In genomic region chr16:14117299-14117698, GRCm38 (mm10) we compare ENCODE assay signal across 20 mouse cellular contexts. TPM values are rescaled to one million over a fixed set of nuclear protein-coding genes. Genes with fewer than 3 reads are reported as not detected.
DNase-seq lines count a peak whose midpoint lies in the region; ATAC-seq and TF ChIP-seq lines count a peak whose summit lies in the region.
"Had no signal": no experiment of that assay in that cellular context is flagged by ENCODE, and none has a peak within 500 bp of the region (broad histone marks: within the 10 kb centered on the region; RNA-seq: fewer than 3 reads in every experiment).

No protein-coding gene starts in this region.

- no peak overlapping the region for H3K9ac ChIP-seq in heart, embryonic 15.5 days
- H3K9ac ChIP-seq: embryonic facial prominence, embryonic 13.5 days; forebrain, embryonic 13.5 days; forebrain, embryonic 15.5 days; forebrain, postnatal 0 days had no signal

- H3K4me3 ChIP-seq in heart, embryonic 15.5 days, result no peak overlapping the region
- H3K4me3 ChIP-seq in thymus, adult 2 months (ENCODE audit: control insufficient read depth, insufficient read depth, low read length), result no peak overlapping the region
- H3K4me3 ChIP-seq: embryonic facial prominence, embryonic 13.5 days; forebrain, embryonic 13.5 days; forebrain, embryonic 15.5 days had no signal

- H3K9me3 ChIP-seq in heart, embryonic 15.5 days (replicated peaks), result no peaks in the 10 kb centered on the region
- H3K9me3 ChIP-seq: embryonic facial prominence, embryonic 13.5 days; forebrain, embryonic 13.5 days; forebrain, embryonic 15.5 days had no signal

- 59% methylated on average over 2 of the region's 2 CpGs for WGBS in heart, embryonic 15.5 days
- WGBS in thymus, adult 2 months, result 84% methylated on average over 2 of the region's 2 CpGs

- DNase-seq in heart, postnatal 36 days, result no peak
- peak; percentile 60 for DNase-seq in MEL-GATA-1-ER (ENCODE audit: extremely low read depth, low read depth)
- DNase-seq in gastrocnemius, postnatal 14 days, result no peak
- DNase-seq in layer of hippocampus, postnatal 10 days (ENCODE audit: low spot score in 2 of 2), result no peak
- DNase-seq in thymus, adult 2 months, result no peak
- DNase-seq: adrenal gland, adult 2 months; adrenal gland, postnatal 10 days; adrenal gland, postnatal 25 days; cerebellum, adult 11 months; cerebellum, adult 18-20 months; cerebellum, adult 8-10 months; cerebellum, adult 9-11 months; cerebellum, postnatal 14 days; cerebellum, postnatal 36 days; forebrain, postnatal 0 days had no signal

- no peaks in the 10 kb centered on the region for H3K27me3 ChIP-seq in heart, embryonic 15.5 days
- no peaks in the 10 kb centered on the region for H3K27me3 ChIP-seq in thymus, adult 2 months (ENCODE audit: control insufficient read depth, insufficient read depth, low read length)
- H3K27me3 ChIP-seq: embryonic facial prominence, embryonic 13.5 days; forebrain, embryonic 13.5 days; forebrain, embryonic 15.5 days had no signal

- TF ChIP-seq CTCF in thymus, adult 2 months (IDR thresholded peaks at IDR 0.05; ENCODE audit: borderline replicate concordance, control insufficient read depth, extremely low read depth, insufficient read depth, low read length, poor library complexity), result no peak

- TF ChIP-seq POLR2A in thymus, adult 2 months (IDR thresholded peaks at IDR 0.05; ENCODE audit: control insufficient read depth, extremely low read depth, insufficient read depth, low read length, poor library complexity), result no peak

- intact Hi-C loops in heart, postnatal 36 days (cut with DNase I), result no loop called here
- intact Hi-C loops in gastrocnemius, postnatal 14 days (cut with DNase I; ENCODE audit: low total_unique reads), result no loop called here

- peaks cover 48% of the 10 kb centered on the region for H3K36me3 ChIP-seq in heart, embryonic 15.5 days
- H3K36me3 ChIP-seq in thymus, adult 2 months (ENCODE audit: control insufficient read depth, insufficient read depth, low read length), result peaks cover 43% of the 10 kb centered on the region

- H3K27ac ChIP-seq in heart, embryonic 15.5 days, result peak overlapping the region; percentile 8; the same call in 1 of the 2 replicates
- no peak overlapping the region for H3K27ac ChIP-seq in thymus, adult 2 months (ENCODE audit: control insufficient read depth, insufficient read depth, low read length)
- H3K27ac ChIP-seq: embryonic facial prominence, embryonic 13.5 days; forebrain, embryonic 13.5 days; forebrain, embryonic 15.5 days had no signal

- H3K4me1 ChIP-seq in heart, embryonic 15.5 days (replicated peaks), result no peaks in the 10 kb centered on the region
- H3K4me1 ChIP-seq in thymus, adult 2 months (replicated peaks; ENCODE audit: control insufficient read depth, insufficient read depth, low read length), result no peaks in the 10 kb centered on the region
- H3K4me1 ChIP-seq: embryonic facial prominence, embryonic 13.5 days; forebrain, embryonic 13.5 days; forebrain, embryonic 15.5 days had no signal

- 0 out of 2 replicates have a peak, but pooled peaks have one; percentile 27 for ATAC-seq in heart, embryonic 15.5 days (replicated peaks; ENCODE audit: insufficient number of reproducible peaks, insufficient read depth, low FRiP score, low read depth)
- ATAC-seq in megakaryocyte progenitor cell, adult 5-6 weeks (replicated peaks; ENCODE audit: poor library complexity), result peak; percentile 85
- ATAC-seq: forebrain, embryonic 13.5 days; forebrain, embryonic 15.5 days; forebrain, postnatal 0 days had no signal

- H3K4me2 ChIP-seq in heart, embryonic 15.5 days, result no peak overlapping the region
- H3K4me2 ChIP-seq: embryonic facial prominence, embryonic 13.5 days; forebrain, embryonic 13.5 days; forebrain, embryonic 15.5 days had no signal

RNA-seq across cellular contexts. Expression of gene Nde1, which starts 45.8 kb away (rescaled TPM):
- polyA plus RNA-seq in heart, embryonic 15.5 days (2015; fragmentation: Nextera tagmentation; extraction: Ambion mirVana), result 63.0 and 74.3 TPM in 2 replicates
- total RNA-seq in heart, postnatal 36 days (2021), result 10 to 100 TPM; 30.9 to 32.2 TPM
- 38.3 and 40.9 TPM in 2 replicates for total RNA-seq in megakaryocyte progenitor cell, adult 5-6 weeks (2015)
- 63.6 and 71.7 TPM in 2 replicates for total RNA-seq in megakaryocyte progenitor cell, adult 5-6 weeks (2017)
- 10 to 100 TPM; 21.0 to 24.6 TPM for total RNA-seq in gastrocnemius, postnatal 14 days (2021)
- total RNA-seq in layer of hippocampus, postnatal 10 days (2021), result 10 to 100 TPM; 25.8 to 26.5 TPM
- 108 and 128 TPM in 2 replicates for polyA plus RNA-seq in thymus, adult 2 months (2012; rRNA removed)

RNA-seq across cellular contexts. Expression of gene Marf1, which starts 45.9 kb away (rescaled TPM):
- polyA plus RNA-seq in heart, embryonic 15.5 days (2015; fragmentation: Nextera tagmentation; extraction: Ambion mirVana), result 9.5 and 9.7 TPM in 2 replicates
- 10 to 100 TPM; 32.4 to 33.0 TPM for total RNA-seq in heart, postnatal 36 days (2021)
- 32.7 and 35.1 TPM in 2 replicates for total RNA-seq in megakaryocyte progenitor cell, adult 5-6 weeks (2015)
- 19.4 and 26.5 TPM in 2 replicates for total RNA-seq in megakaryocyte progenitor cell, adult 5-6 weeks (2017)
- total RNA-seq in gastrocnemius, postnatal 14 days (2021), result 10 to 100 TPM; 14.4 to 16.1 TPM
- total RNA-seq in layer of hippocampus, postnatal 10 days (2021), result 10 to 100 TPM; 43.6 to 45.2 TPM
- polyA plus RNA-seq in thymus, adult 2 months (2012; rRNA removed), result 30.1 and 31.7 TPM in 2 replicates
